8 mouse cellular contexts compared by ENCODE assay signal in the genomic region with DNA sequence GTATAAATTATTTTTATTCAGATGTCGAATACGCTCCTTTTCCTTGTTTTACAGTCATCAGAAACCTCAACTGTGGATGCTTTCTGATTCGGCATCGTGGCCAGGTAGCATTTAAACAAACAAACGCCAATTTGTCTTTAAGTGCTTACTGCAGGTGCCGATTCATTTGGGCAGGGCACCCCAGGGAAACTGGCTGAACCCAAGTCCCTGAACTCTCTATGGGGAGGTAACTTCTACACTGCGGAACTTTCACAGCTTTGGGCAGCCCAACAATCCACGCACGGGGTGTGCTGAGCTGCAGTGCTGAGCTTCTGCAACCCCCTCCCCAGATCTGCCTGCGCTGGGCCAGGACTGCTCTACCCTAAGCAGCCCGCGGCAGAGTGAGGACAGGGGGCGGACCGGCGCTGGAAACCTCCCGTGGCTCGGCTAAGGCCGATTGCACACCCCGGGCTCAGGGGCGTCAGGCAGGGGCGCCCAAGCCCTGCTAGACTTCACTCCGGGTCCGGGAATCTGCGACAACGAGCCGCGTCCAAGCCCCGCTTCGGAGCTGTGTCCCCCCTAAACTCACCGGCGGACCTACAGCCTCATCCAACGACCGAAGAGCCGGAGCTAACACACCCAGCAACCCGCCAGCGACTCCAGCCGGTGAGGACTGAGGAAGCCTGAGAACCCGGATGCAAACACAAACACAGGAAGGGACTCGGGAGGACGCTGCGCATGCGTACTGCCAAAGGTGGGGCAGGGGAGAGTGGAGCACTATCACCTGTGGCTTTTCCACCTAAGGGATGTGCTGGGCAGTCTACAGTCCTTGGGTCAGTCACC. TPM values are rescaled to one million over a fixed set of nuclear protein-coding genes. Genes with fewer than 3 reads are reported as not detected.
DNase-seq lines count a peak whose midpoint lies in the region; ATAC-seq and TF ChIP-seq lines count a peak whose summit lies in the region.

A gene (minus strand): TSS at position 701 of the 822 bp plus-strand sequence.

- in situ Hi-C loops in Patski (cut with MboI; ENCODE audit: low pct_unique_long_range_greater_than_20kb): no loop called here

- peak within 1 kb of the TSS; percentile 72 for H3K9ac ChIP-seq in hindbrain, embryonic 14.5 days

- 3% methylated on average over 42 of the region's 42 CpGs for WGBS in hindbrain, embryonic 14.5 days

- peak; percentile 61 for DNase-seq in Patski (ENCODE audit: low read depth, low spot score)
- DNase-seq in cerebellum, postnatal 25 days: peak; percentile 88 to 92
- DNase-seq in frontal cortex, postnatal 25 days (ENCODE audit: low spot score in 2 of 2): peak; percentile 70 to 78
- peak; percentile 89 for DNase-seq in hindbrain, embryonic 14.5 days (ENCODE audit: low spot score)
- DNase-seq in layer of hippocampus, postnatal 36 days: peak; percentile 87 to 89
- DNase-seq in lung, postnatal 36 days: peak; percentile 90
- peak; percentile 95 for DNase-seq in retina, postnatal 1 day
- DNase-seq in urinary bladder, adult 18-20 months (ENCODE audit: low spot score in 2 of 2): peak; percentile 74 to 80

- H3K4me3 ChIP-seq in hindbrain, embryonic 14.5 days (replicated peaks; ENCODE audit: low read length): peak within 1 kb of the TSS; percentile 52

- peaks cover 22% of the 10 kb centered on the region for H3K36me3 ChIP-seq in hindbrain, embryonic 14.5 days (replicated peaks; ENCODE audit: control insufficient read depth, insufficient read depth)

- peak; percentile 99 for ATAC-seq in Patski
- peak; percentile 99 for ATAC-seq in hindbrain, embryonic 14.5 days (ENCODE audit: low FRiP score)

- peaks cover 6% of the 10 kb centered on the region; the same call in 1 of the 2 replicates for H3K4me1 ChIP-seq in hindbrain, embryonic 14.5 days (replicated peaks; ENCODE audit: control insufficient read depth, insufficient read depth, low read length)

- TF ChIP-seq CTCF in Patski (IDR thresholded peaks at IDR 0.05): peak; percentile 64

- H3K9me3 ChIP-seq in hindbrain, embryonic 14.5 days (ENCODE audit: control insufficient read depth, low read length): no peaks in the 10 kb centered on the region

- CTCF ChIA-PET in Patski (lab: Charles Lee): interaction anchor here (0.9 to 1.8 kb wide), 2 partner anchors 10 to 14 kb away, joined by 4 to 5 read pairs; no protein-coding TSS in a partner anchor

- H3K4me2 ChIP-seq in hindbrain, embryonic 14.5 days (replicated peaks): peak within 1 kb of the TSS; percentile 58

- H3K27me3 ChIP-seq in Patski: peaks cover 13% of the 10 kb centered on the region
- H3K27me3 ChIP-seq in hindbrain, embryonic 14.5 days (ENCODE audit: control insufficient read depth, insufficient read depth, low read length): no peaks in the 10 kb centered on the region

- H3K27ac ChIP-seq in hindbrain, embryonic 14.5 days: peak within 1 kb of the TSS; percentile 77

- POLR2A ChIA-PET in Patski (lab: Charles Lee): no interaction called here

RNA-seq across cellular contexts. Expression of the gene that starts here (rescaled TPM):
- polyA plus RNA-seq in Patski (2021): 33.8 TPM
- 37.3 and 37.5 TPM in 2 replicates for polyA plus RNA-seq in hindbrain, embryonic 14.5 days (2014; fragmentation: Nextera tagmentation; extraction: Ambion mirVana)
- 10 to 100 TPM; 19.1 to 20.7 TPM for total RNA-seq in layer of hippocampus, postnatal 36 days (2021)

Comparison
In these comparisons a context has a peak if more than half of its experiments do, and no peak if none do; other contexts are left out.
1. Peak in every context shown above with its lines: DNase-seq, ATAC-seq, H3K4me3 ChIP-seq and H3K27ac ChIP-seq.